Mouse (Mus musculus) adrenal gland, adult 2 months (tissue): ENCODE data around the gene Clmn. TPM values are rescaled to one million over a fixed set of nuclear protein-coding genes. Genes with fewer than 3 reads are reported as not detected.
A peak's percentile ranks its signal among the peaks of the same experiment; 100 is the strongest.
"Not testable (repeated sequence)": the region's sequence is repeated elsewhere in the genome, so short reads cannot be mapped to it uniquely, and the experiment has no call there.

Experiments
- DNase-seq: peaks from one replicate; pipeline ENCODE4 v3.0.0; 2021
- polyA plus RNA-seq: library from polyadenylated mRNA; depleted of rRNA; stranded (reverse); fragments of >200 nt; gene quantifications from 2 replicates; pipeline ENCODE4 v1.2.3, GENCODE M21; 2012
- total RNA-seq, 2 experiments: library from RNA; stranded (reverse); gene quantifications; 2 replicates each; pipeline ENCODE4 v1.2.3; 2021

Clmn gene
- total and polyA plus RNA-seq, 3 experiments = 1.4 to 13.1 (median 9.3) TPM

- DNase-seq = no peak
Observed at GRCm38 (mm10) chr12:104837957-104838401, 26.9 kb downstream of the Clmn start.

- DNase-seq = no peak
Observed at GRCm38 (mm10) chr12:104837111-104837837, 27.6 kb downstream of the Clmn start.

- no peak for DNase-seq
Observed at GRCm38 (mm10) chr12:104836230-104836629, 28.6 kb downstream of the Clmn start.

- DNase-seq = no peak
Observed at GRCm38 (mm10) chr12:104835369-104836094, 29.3 kb downstream of the Clmn start.

GRCm38 (mm10) chr12:104834772-104835171 is 30.1 kb downstream of the Clmn start:
- no peak for DNase-seq

- DNase-seq = no peak
Observed at GRCm38 (mm10) chr12:104830666-104831435, 34.0 kb downstream of the Clmn start.

GRCm38 (mm10) chr12:104830283-104830639 is 34.6 kb downstream of the Clmn start:
- DNase-seq = no peak

GRCm38 (mm10) chr12:104829596-104830282 is 35.1 kb downstream of the Clmn start:
- peak; percentile 44 for DNase-seq

GRCm38 (mm10) chr12:104828986-104829385 is 35.9 kb downstream of the Clmn start:
- DNase-seq = not testable (repeated sequence)

- no peak for DNase-seq
Observed at GRCm38 (mm10) chr12:104827721-104828120, 37.2 kb downstream of the Clmn start.

GRCm38 (mm10) chr12:104824907-104825267 is 40.0 kb downstream of the Clmn start:
- no peak for DNase-seq

GRCm38 (mm10) chr12:104824244-104824906 is 40.5 kb downstream of the Clmn start:
- peak; percentile 89 for DNase-seq

GRCm38 (mm10) chr12:104823722-104824121 is 41.2 kb downstream of the Clmn start:
- DNase-seq = no peak

GRCm38 (mm10) chr12:104822838-104823599 is 41.9 kb downstream of the Clmn start:
- no peak for DNase-seq

GRCm38 (mm10) chr12:104822151-104822550 is 42.7 kb downstream of the Clmn start:
- no peak for DNase-seq

- DNase-seq = peak; percentile 52
Observed at GRCm38 (mm10) chr12:104820061-104820460, 44.8 kb downstream of the Clmn start.

GRCm38 (mm10) chr12:104819050-104819449 is 45.8 kb downstream of the Clmn start:
- DNase-seq = peak; percentile 67

GRCm38 (mm10) chr12:104818057-104818456 is 46.8 kb downstream of the Clmn start:
- DNase-seq = peak; percentile 73

GRCm38 (mm10) chr12:104817172-104817866 is 47.6 kb downstream of the Clmn start:
- DNase-seq = peak; percentile 26

GRCm38 (mm10) chr12:104814291-104814690 is 50.6 kb downstream of the Clmn start:
- DNase-seq = no peak
